Mouse (Mus musculus): ENCODE measurements around the gene Nup62.

DNA sequence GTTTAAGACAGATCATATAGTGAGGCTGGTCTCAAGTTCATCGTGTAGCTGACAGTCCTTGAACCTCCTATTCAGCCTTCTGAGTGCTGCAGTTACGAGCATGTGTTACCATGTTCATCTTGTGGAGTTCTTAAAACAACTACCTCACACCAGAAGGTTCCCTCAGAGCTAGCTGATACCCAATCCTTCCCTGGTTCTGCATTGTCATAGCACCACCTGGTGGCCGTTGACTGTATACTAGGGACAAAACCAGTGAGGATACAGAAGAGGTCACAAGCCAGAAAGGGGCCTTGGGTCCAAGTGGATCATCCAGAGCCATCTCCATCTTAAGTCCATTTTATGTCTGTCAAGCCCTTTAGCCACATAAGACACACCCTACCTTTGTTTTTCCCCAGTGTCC is 9.0 kb downstream of the Nup62 start:
- no peak; the same call in none of the 2 replicates for TF ChIP-seq CTCF (IDR thresholded peaks at IDR 0.05)
- TF ChIP-seq POLR2A (IDR thresholded peaks at IDR 0.05; ENCODE audit: insufficient read depth, low read depth, low read length) = no peak

All from heart, adult 2 months (tissue).